Mouse (Mus musculus): ENCODE data around the gene Ppp3ca. TPM values are rescaled to one million over a fixed set of nuclear protein-coding genes. Genes with fewer than 3 reads are reported as not detected.

Ppp3ca gene
- polyA plus RNA-seq, 1 experiment from 2014 or later, result 98.2 TPM

GRCm38 (mm10) chr3:136911276-136911675 is 241.4 kb downstream of the Ppp3ca start:
- H3K27ac ChIP-seq (replicated peaks), result no peak overlapping the region
- H3K9me3 ChIP-seq, result no peaks in the 10 kb centered on the region
- H3K36me3 ChIP-seq, result no peaks in the 10 kb centered on the region
- 78% methylated on average over 8 of the region's 8 CpGs for WGBS
- no peaks in the 10 kb centered on the region; the same call in 1 of the 2 replicates for H3K4me1 ChIP-seq
- no peaks in the 10 kb centered on the region for H3K27me3 ChIP-seq
- H3K4me3 ChIP-seq, result no peak overlapping the region
- no peak overlapping the region for H3K4me2 ChIP-seq (replicated peaks)
- no peak for ATAC-seq (ENCODE audit: low FRiP score, low read depth)
- H3K9ac ChIP-seq (replicated peaks), result no peak overlapping the region

DNA sequence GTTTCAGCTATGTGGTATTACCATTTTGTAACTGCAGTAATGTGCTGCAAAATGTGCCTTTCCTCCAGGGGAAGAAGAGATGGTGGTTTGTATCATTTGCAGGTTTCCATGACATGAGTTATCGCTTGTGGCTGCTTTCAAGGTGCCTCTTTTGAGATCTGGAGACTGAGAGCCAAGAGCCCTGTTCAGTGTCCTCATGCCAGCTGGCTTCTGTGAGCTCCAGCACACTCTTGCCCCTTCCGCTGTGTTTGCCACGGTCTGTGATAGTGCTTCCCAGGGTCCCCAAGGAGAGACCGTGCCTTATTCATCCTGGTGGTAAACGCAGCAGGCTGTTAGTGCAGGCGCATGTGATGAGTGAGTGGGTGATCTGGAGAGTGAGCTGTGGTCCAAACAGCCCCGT is 247.2 kb downstream of the Ppp3ca start:
- Histone ChIP-seq H3K9ac (replicated peaks) (no peak overlapping the region), H3K27ac (replicated peaks) (no peak overlapping the region), H3K36me3 (no peaks in the 10 kb centered on the region; the same call in 1 of the 2 replicates), H3K4me1 (no peaks in the 10 kb centered on the region; the same call in 1 of the 2 replicates), H3K4me2 (replicated peaks) (no peak overlapping the region), H3K27me3 (no peaks in the 10 kb centered on the region), H3K4me3 (no peak overlapping the region), H3K9me3 (no peaks in the 10 kb centered on the region)
- 90% methylated on average over 7 of the region's 7 CpGs for whole genome bisulfite sequencing
- no peak for ATAC-seq (ENCODE audit: low FRiP score, low read depth)

DNA sequence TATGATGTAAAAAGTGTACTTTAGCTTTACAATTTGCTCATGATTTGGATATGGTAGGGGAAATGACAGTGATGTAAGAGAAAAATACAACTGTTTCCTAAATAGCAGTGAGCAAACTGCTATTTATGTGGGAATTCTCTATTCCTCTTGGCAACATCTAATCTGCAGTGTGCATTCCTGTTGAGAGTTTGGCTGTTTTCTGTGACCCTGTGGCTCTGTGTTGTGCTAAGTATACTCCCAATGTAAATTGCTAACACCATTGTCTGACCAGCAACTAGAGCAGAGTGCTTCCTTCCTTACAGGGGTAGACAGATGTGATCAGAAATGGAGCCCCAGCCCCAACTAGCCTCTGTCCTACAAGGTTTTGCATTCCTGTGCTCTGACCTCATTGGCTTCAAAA is 263.1 kb downstream of the Ppp3ca start:
- Histone ChIP-seq H3K9me3 (no peaks in the 10 kb centered on the region), H3K27me3 (no peaks in the 10 kb centered on the region), H3K4me1 (no peaks in the 10 kb centered on the region), H3K4me3 (no peak overlapping the region), H3K4me2 (replicated peaks) (no peak overlapping the region), H3K9ac (replicated peaks) (no peak overlapping the region), H3K36me3 (peaks cover 13% of the 10 kb centered on the region), H3K27ac (replicated peaks) (no peak overlapping the region)
- ATAC-seq (ENCODE audit: low FRiP score, low read depth), result no peak

GRCm38 (mm10) chr3:136940733-136941601 is 271.0 kb downstream of the Ppp3ca start:
- ATAC-seq (ENCODE audit: low FRiP score, low read depth), result no peak
- Histone ChIP-seq H3K27ac (replicated peaks) (no peak overlapping the region), H3K4me1 (no peaks in the 10 kb centered on the region), H3K9me3 (no peaks in the 10 kb centered on the region), H3K9ac (replicated peaks) (no peak overlapping the region), H3K4me2 (replicated peaks) (no peak overlapping the region), H3K27me3 (no peaks in the 10 kb centered on the region), H3K36me3 (no peaks in the 10 kb centered on the region), H3K4me3 (no peak overlapping the region)
- 88% methylated on average over 7 of the region's 7 CpGs for WGBS

DNA sequence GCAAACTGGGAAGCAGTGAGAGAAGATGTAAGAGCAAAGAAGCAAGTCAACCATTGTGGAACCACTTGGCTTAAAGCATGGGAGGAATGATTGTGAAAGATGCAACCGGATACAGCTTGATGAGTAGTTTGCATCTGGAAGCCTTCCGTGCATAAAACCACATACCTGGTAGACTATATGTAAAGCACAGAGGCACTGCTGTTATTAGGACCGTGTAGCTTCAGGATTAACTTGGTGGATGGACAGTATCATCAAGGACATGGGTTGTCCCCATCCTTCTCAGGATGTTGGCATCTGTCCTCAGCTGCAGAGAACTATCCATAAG is 271.6 kb downstream of the Ppp3ca start:
- no peak overlapping the region for H3K4me3 ChIP-seq
- WGBS, result 95% methylated on average over 3 of the region's 3 CpGs
- no peak overlapping the region for H3K4me2 ChIP-seq (replicated peaks)

GRCm38 (mm10) chr3:136945550-136945949 is 275.6 kb downstream of the Ppp3ca start:
- 91% methylated on average over 4 of the region's 4 CpGs for WGBS
- Histone ChIP-seq H3K4me3 (no peak overlapping the region), H3K36me3 (no peaks in the 10 kb centered on the region), H3K27me3 (no peaks in the 10 kb centered on the region), H3K27ac (replicated peaks) (no peak overlapping the region), H3K4me1 (no peaks in the 10 kb centered on the region), H3K9ac (replicated peaks) (no peak overlapping the region), H3K9me3 (no peaks in the 10 kb centered on the region), H3K4me2 (replicated peaks) (no peak overlapping the region)
- ATAC-seq (ENCODE audit: low FRiP score, low read depth), result no peak

More for the DNA sequence above, 271.6 kb downstream of the Ppp3ca start:
- Histone ChIP-seq H3K27ac (replicated peaks) (no peak overlapping the region), H3K27me3 (no peaks in the 10 kb centered on the region), H3K36me3 (no peaks in the 10 kb centered on the region), H3K9me3 (no peaks in the 10 kb centered on the region), H3K4me1 (no peaks in the 10 kb centered on the region), H3K9ac (replicated peaks) (no peak overlapping the region)
- no peak for ATAC-seq (ENCODE audit: low FRiP score, low read depth)

- Histone ChIP-seq H3K27ac (replicated peaks) (no peak overlapping the region), H3K4me2 (replicated peaks) (no peak overlapping the region), H3K4me3 (no peak overlapping the region), H3K27me3 (no peaks in the 10 kb centered on the region), H3K4me1 (no peaks in the 10 kb centered on the region), H3K9ac (replicated peaks) (no peak overlapping the region), H3K9me3 (no peaks in the 10 kb centered on the region), H3K36me3 (no peaks in the 10 kb centered on the region)
- 88% methylated on average over 2 of the region's 2 CpGs for WGBS
- no peak for ATAC-seq (ENCODE audit: low FRiP score, low read depth)
These were observed 276.7 kb downstream of the Ppp3ca start for GRCm38 (mm10) chr3:136946662-136947061.

DNA sequence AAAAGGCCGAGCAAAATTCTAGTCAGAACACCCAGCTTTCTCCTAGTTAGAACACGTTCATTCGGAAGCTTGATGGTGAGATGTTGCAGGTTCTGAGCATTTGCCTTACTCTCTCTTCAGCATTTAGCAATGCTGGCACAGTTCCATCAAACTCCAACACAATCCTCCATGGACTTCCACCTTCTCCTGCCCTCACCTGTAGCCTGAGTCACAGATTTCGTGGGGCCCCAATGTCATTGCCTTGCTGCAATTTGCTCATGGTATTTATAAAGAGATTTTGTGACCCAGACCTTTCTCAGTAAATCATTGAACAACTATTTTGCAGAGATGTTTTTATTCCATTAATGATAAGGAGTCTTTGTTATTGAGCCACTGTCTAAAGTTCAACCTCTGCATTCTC is 278.2 kb downstream of the Ppp3ca start:
- WGBS, result 87% methylated on average over 4 of the region's 4 CpGs
- Histone ChIP-seq H3K9ac (replicated peaks) (no peak overlapping the region), H3K4me3 (no peak overlapping the region), H3K27ac (replicated peaks) (no peak overlapping the region), H3K4me1 (no peaks in the 10 kb centered on the region), H3K4me2 (replicated peaks) (no peak overlapping the region), H3K9me3 (no peaks in the 10 kb centered on the region), H3K36me3 (no peaks in the 10 kb centered on the region), H3K27me3 (no peaks in the 10 kb centered on the region)
- ATAC-seq (ENCODE audit: low FRiP score, low read depth), result no peak

GRCm38 (mm10) chr3:136951792-136952191 is 281.9 kb downstream of the Ppp3ca start:
- Histone ChIP-seq H3K4me1 (no peaks in the 10 kb centered on the region), H3K27me3 (no peaks in the 10 kb centered on the region), H3K27ac (replicated peaks) (no peak overlapping the region), H3K36me3 (no peaks in the 10 kb centered on the region), H3K4me2 (replicated peaks) (no peak overlapping the region), H3K9me3 (no peaks in the 10 kb centered on the region), H3K9ac (replicated peaks) (no peak overlapping the region), H3K4me3 (no peak overlapping the region)
- no peak for ATAC-seq (ENCODE audit: low FRiP score, low read depth)
- 83% methylated on average over 1 of the region's 1 CpGs for WGBS

DNA sequence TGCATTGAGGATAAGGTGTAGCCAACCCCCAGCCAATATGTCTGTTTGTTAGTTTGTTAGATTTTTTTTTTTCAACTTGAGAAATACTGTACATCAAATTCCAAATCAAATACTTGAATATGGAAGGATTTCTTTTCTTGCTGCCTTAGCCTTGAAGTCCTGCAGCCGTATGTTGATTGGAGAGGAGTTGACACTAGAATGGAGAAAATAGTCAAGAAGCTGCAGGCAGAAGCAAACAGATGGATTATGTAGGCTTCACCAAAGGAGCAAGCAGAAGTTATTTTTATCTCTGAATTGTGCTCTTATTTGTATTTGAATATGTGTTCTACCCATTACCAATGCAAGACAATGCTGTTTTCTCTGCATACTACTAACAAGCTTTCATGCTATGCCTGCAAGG is 282.9 kb downstream of the Ppp3ca start:
- Histone ChIP-seq H3K4me1 (no peaks in the 10 kb centered on the region), H3K27ac (replicated peaks) (no peak overlapping the region), H3K9me3 (no peaks in the 10 kb centered on the region), H3K9ac (replicated peaks) (no peak overlapping the region), H3K4me3 (no peak overlapping the region), H3K27me3 (no peaks in the 10 kb centered on the region), H3K36me3 (no peaks in the 10 kb centered on the region), H3K4me2 (replicated peaks) (no peak overlapping the region)
- no peak for ATAC-seq (ENCODE audit: low FRiP score, low read depth)
- WGBS, result 80% methylated on average over 1 of the region's 1 CpGs

- Histone ChIP-seq H3K27ac (replicated peaks) (no peak overlapping the region), H3K4me2 (replicated peaks) (no peak overlapping the region), H3K9ac (replicated peaks) (no peak overlapping the region), H3K4me1 (no peaks in the 10 kb centered on the region), H3K4me3 (no peak overlapping the region), H3K36me3 (no peaks in the 10 kb centered on the region), H3K27me3 (no peaks in the 10 kb centered on the region), H3K9me3 (no peaks in the 10 kb centered on the region)
- ATAC-seq (ENCODE audit: low FRiP score, low read depth), result no peak
- 90% methylated on average over 2 of the region's 2 CpGs for WGBS
These were observed 285.1 kb downstream of the Ppp3ca start for GRCm38 (mm10) chr3:136955043-136955442.

DNA sequence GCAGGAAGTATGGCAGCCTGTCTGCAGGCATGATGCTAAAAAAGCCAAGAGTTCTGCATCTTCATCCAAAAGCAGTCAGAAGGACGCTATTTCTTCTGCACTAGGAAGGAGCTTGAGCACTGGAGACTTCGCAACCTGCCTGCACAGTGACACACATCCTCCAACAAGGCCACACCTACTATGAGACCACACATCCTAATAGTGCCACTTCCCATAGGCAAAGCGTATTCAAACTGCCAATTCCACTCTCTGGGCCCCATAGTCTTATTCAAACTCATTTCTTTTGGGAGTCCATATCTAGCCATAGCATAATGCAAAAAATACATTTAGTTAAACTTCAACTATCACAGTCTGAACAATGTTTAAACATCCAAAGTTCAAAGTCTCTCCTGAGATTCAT is 290.4 kb downstream of the Ppp3ca start:
- WGBS, result 90% methylated on average over 3 of the region's 3 CpGs
- H3K4me1 ChIP-seq, result no peaks in the 10 kb centered on the region
- ATAC-seq (ENCODE audit: low FRiP score, low read depth), result no peak

DNA sequence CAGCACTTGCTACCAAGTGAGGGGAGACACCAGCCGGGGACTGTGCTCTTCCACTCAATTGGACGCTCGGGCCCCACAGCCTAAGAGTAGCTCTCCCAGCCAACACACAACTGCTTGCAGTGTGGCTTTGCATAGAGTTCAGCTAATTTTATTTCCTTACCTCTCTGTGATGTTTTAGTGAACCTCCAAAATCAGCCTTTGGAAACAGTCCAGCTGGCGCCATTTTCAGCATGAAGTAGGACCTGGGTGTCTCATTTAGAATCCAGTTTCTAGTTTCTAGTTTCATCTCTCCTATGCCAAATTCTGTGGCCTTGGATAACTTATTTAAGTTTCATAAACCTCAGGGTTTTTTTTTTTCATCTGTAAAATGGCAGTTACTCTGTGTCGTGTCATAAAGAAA is 296.9 kb downstream of the Ppp3ca start:
- Histone ChIP-seq H3K9ac (replicated peaks) (no peak overlapping the region), H3K27ac (replicated peaks) (no peak overlapping the region), H3K36me3 (no peaks in the 10 kb centered on the region), H3K4me1 (no peaks in the 10 kb centered on the region), H3K4me2 (replicated peaks) (no peak overlapping the region), H3K4me3 (no peak overlapping the region), H3K9me3 (no peaks in the 10 kb centered on the region), H3K27me3 (no peaks in the 10 kb centered on the region)
- ATAC-seq (ENCODE audit: low FRiP score, low read depth), result no peak
- WGBS, result 90% methylated on average over 5 of the region's 5 CpGs

More for the DNA sequence above, 290.4 kb downstream of the Ppp3ca start:
- Histone ChIP-seq H3K9ac (replicated peaks) (no peak overlapping the region), H3K4me3 (no peak overlapping the region), H3K9me3 (no peaks in the 10 kb centered on the region), H3K27me3 (no peaks in the 10 kb centered on the region), H3K4me2 (replicated peaks) (no peak overlapping the region), H3K36me3 (no peaks in the 10 kb centered on the region), H3K27ac (replicated peaks) (no peak overlapping the region)

All from midbrain, embryonic 12.5 days (tissue).